Mouse (Mus musculus) cortical plate, adult 2 months (tissue): ENCODE measurements around the gene Cxcl15. TPM values are rescaled to one million over a fixed set of nuclear protein-coding genes. Genes with fewer than 3 reads are reported as not detected.

Experiments
- H3K27ac ChIP-seq: fragments of 200-500 bp; 2 replicates; pipeline ENCODE4 v1.5.1; 2012; ENCODE audit warnings: low read length, control low read depth, inconsistent platforms; ENCODE audit not compliant: insufficient read depth
- H3K4me1 ChIP-seq: fragments of 200-500 bp; 2 replicates; pipeline ENCODE4 v1.6.1; 2011; ENCODE audit warnings: low read length; ENCODE audit not compliant: control insufficient read depth, insufficient read depth
- H3K4me3 ChIP-seq: fragments of 200-500 bp; 2 replicates; pipeline ENCODE4 v1.5.1; 2011; ENCODE audit warnings: mild to moderate bottlenecking, low read length, control low read depth; ENCODE audit not compliant: insufficient read depth
- CTCF ChIP-seq: fragments of 200-500 bp; IDR thresholded peaks from 2 replicates; pipeline ENCODE4 v1.5.1; 2011; ENCODE audit warnings: mild to moderate bottlenecking, control low read depth, low read length; ENCODE audit not compliant: insufficient read depth; ENCODE audit errors: extremely low read depth
- POLR2A ChIP-seq: fragments of 200-500 bp; IDR thresholded peaks from 2 replicates; pipeline ENCODE4 v1.6.1; 2011; ENCODE audit warnings: mild to moderate bottlenecking, low read length, control low read depth; ENCODE audit not compliant: insufficient read depth; ENCODE audit errors: extremely low read depth
- polyA plus RNA-seq: library from polyadenylated mRNA; depleted of rRNA; stranded (reverse); fragments of >200 nt; gene quantifications from 2 replicates; pipeline ENCODE4 v1.2.3, GENCODE M21; 2012

Cxcl15 gene
- polyA plus RNA-seq, 1 experiment: not detected

DNA sequence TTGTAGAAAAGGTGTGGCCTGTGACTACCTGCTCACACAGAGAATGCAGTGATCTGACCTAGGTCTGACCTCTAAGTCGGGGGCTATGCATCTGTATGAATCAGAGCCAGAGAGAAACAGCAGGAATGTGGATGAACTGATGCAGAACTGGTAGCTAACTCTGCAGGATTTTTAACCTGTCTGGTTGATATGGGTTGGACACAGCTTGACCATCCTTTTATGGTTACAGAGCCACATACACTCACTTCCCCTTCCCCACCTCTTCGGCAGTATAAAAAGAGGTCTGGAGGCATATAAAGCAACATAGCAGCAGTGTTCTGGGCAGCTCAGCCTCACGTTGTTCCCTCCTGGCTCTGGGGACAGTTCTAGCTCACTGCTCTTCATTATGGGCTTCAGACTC lies 26.1 kb upstream of the Cxcl15 start, which contains the start of gene Ppbp:
Gene Ppbp, plus strand, starts transcription at position 301 of the 400 bp plus-strand sequence.
- TF ChIP-seq CTCF: no peak
- TF ChIP-seq POLR2A: no peak
- H3K4me1 ChIP-seq: no peaks in the 10 kb centered on the region
- no peak within 1 kb of the TSS for H3K27ac ChIP-seq
- no peak within 1 kb of the TSS for H3K4me3 ChIP-seq

DNA sequence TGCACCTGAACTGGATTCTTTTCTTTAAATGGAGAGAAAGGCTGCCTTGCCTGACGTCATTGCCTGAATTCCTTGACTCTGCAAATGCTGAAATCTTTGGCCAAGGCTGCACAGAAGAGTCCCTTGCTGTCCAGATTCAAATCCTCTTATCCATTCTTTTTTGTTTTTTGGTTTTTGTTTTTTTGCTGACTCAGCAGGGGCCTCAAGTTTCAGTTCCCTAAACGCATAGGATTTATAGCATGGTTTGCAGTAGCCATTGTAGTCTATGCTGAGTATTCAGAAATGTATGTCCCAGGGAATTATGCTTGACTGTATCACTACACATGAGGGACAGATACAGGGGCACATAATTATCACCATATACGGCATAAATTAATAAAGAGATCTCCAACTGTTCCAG lies 23.0 kb upstream of the Cxcl15 start:
- no peak overlapping the region for H3K27ac ChIP-seq

DNA sequence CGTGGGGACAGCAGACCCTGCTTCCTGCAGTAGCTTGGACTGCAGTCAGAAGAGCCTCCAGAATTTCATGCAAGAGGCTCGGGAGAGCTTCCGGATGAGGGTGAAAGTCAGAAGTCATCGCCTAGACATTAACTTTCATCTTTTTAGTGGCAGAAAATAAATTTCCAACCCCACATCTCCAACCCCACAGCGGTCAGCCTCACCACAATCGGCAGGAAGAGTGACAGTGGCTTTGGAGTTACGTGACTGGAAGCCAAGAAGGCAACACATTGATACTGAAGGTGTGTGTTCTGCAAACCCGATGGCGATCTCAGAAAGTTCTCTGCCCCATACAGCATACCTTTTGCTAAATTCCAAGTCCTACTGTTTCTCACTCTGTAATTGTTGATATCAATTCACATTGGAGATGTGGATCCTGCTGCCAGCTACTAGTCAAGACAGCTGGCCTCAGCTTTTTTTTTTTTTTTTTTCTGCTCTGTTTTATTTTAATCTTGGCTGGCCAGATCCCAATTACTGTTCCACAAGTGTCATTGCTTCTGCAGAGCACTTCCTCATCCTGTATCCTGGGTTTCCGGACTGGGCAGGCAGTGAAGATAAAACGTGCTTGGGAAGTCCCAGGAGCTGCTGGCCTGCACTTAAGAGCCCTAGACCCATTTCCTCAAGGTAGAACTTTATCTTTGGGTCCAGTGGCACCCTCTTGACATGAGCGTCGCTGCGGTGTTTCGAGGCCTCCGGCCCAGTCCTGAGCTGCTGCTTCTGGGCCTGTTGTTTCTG lies 22.3 kb upstream of the Cxcl15 start, which contains the start of gene Pf4:
Gene Pf4, plus strand, starts transcription at position 556 of the 774 bp plus-strand sequence.
- Histone ChIP-seq H3K27ac (no peak within 1 kb of the TSS), H3K4me1 (no peaks in the 10 kb centered on the region), H3K4me3 (no peak within 1 kb of the TSS)
- TF ChIP-seq POLR2A: no peak

More for the DNA sequence above, 23.0 kb upstream of the Cxcl15 start:
- Histone ChIP-seq H3K4me1 (no peaks in the 10 kb centered on the region), H3K4me3 (no peak overlapping the region)
- TF ChIP-seq CTCF (no peak), POLR2A (no peak)

DNA sequence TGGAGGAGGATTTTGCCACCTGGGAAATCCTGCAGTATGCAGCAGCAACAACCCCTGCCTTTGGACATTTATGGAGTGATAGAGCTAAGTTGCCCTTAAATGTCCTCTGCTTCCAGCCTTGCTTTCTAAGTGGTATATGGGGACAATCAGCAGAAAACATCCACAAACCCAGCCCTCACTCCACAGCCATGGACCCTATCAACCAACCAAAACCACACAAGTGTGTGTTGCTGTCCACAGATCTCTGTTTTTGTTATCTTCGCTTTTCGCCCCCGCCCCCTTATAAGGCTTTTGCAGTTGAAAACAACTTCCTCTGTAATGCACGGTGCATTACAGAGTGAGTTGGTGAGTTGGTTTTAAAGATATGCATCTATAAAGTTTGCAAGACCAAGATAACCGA lies 18.8 kb upstream of the Cxcl15 start:
- no peaks in the 10 kb centered on the region for H3K4me1 ChIP-seq
- H3K27ac ChIP-seq: no peak overlapping the region
- TF ChIP-seq POLR2A (no peak), CTCF (no peak)
- H3K4me3 ChIP-seq: no peak overlapping the region

DNA sequence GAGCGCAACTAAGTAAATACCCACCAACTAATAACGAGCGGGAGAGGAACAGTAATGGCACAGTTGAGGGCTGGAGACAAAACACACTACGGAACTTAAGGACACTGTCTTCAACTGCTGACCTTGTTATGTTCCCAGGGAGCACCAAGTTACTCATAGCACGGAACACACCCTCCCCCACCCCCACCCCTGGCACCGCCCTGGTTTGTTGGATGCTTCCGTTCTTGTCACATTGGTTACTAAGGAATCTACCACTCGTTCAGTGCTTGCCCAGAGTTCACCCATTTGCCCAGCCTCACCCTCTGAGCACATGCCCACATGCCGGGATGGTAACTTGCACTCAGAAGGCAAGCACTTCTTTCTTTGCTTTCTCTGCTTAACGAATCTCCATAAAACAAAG lies 16.7 kb upstream of the Cxcl15 start:
- H3K4me1 ChIP-seq: no peaks in the 10 kb centered on the region
- TF ChIP-seq CTCF (no peak), POLR2A (no peak)
- no peak overlapping the region for H3K4me3 ChIP-seq
- H3K27ac ChIP-seq: no peak overlapping the region

DNA sequence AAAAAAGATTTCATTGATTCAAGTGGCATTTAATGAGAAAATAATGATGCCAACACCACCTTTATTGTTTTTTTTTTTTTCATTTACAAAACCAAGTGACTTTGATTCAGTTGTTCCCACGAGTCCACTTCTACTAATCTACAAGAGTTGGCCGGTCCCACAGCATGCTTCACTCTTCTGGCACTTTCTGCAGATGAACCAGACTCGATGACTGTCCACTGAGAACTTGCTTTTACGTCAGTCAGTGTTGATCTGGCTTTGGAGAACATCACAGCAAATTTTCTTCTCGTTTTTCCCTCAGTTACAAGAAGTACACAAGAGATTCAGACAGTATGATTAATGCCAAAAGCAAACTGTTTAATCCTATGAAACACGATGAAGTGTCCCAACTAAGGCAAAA lies 15.5 kb upstream of the Cxcl15 start:
- Histone ChIP-seq H3K4me3 (no peak overlapping the region), H3K4me1 (no peaks in the 10 kb centered on the region), H3K27ac (no peak overlapping the region)
- no peak for TF ChIP-seq POLR2A
- TF ChIP-seq CTCF: no peak

DNA sequence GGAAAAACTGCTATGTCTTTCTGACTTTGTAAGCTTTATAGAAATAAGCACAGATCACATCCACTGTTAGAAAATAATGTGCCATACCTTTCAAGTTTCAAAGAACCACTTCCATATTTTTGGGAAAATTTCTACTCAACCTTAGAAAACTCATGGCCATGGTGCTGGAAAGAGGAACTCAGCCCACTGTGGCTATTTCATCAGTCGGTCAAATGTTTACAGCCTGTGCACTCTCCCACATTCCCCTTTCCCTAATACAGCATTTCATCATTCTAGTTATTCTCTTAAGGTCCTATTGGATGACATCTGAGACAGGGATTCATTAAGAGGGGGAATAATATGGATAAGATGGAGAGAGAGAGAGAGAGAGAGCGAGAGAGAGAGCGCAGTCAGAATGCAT lies 10.6 kb upstream of the Cxcl15 start:
- no peak overlapping the region for H3K4me3 ChIP-seq
- H3K27ac ChIP-seq: no peak overlapping the region
- TF ChIP-seq CTCF (no peak), POLR2A (no peak)
- no peaks in the 10 kb centered on the region for H3K4me1 ChIP-seq

DNA sequence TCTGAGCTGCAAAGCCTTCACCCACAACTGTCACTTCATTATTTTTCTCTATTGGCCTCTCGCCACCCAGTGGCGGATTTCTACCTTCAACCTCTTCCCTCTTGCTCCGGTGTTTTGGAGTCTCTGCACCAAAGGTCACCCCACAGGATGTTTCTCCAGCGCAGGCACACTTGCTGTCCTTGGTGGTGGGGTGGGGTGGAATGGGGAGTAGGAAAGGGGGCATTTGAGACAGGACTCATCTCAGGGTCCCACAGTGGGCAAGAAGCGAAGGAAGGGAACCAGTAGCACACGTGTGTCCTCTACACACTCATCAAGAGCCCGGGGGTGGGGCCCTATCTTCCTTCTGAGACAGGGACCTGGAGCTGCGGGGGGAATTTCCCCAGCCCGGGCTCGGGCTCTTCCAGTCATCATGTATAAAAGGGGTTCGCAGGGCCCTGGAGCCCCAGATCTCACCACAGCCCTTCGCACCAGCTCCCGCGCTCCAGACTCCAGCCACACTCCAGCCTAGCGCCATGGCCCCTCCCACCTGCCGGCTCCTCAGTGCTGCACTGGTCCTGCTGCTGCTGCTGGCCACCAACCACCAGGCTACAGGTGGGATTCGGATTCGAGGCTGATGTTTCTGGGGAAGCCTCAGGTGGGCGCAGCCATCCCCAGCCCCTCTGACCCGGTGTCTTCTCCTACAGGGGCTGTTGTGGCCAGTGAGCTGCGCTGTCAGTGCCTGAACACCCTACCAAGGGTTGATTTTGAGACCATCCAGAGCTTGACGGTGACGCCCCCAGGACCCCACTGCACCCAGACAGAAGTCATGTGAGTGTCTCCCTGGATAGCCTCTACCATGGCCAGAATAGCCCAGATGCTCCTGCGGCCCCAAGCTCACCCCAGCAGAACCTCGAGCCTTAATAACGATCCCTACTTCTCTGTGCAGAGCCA lies 8.4 kb upstream of the Cxcl15 start, which contains the start of gene Cxcl3:
Gene Cxcl3, plus strand, starts transcription at position 445 of the 930 bp plus-strand sequence.
- TF ChIP-seq CTCF (no peak), POLR2A (no peak)
- Histone ChIP-seq H3K4me3 (no peak within 1 kb of the TSS), H3K4me1 (no peaks in the 10 kb centered on the region), H3K27ac (no peak within 1 kb of the TSS)

DNA sequence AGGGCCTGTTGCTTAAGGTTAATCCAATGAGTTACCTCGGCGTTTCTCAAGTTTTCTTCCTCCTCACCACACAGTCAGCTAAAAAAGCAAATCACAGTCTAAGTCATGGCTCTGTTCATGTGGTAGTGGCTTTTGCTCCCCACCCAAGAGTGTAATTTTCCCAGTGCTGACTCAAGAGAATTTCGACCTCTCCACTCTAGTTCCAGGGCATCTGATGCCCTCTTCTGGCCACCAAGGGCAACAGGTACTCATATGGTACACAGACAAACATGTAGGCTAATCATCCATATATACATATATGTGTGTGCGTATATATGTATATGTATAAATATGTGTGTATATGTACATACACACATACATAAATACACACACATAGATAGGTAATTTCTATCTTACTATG lies 6.2 kb upstream of the Cxcl15 start:
- H3K27ac ChIP-seq: no peak overlapping the region
- TF ChIP-seq CTCF (no peak), POLR2A (no peak)
- H3K4me3 ChIP-seq: no peak overlapping the region
- no peaks in the 10 kb centered on the region for H3K4me1 ChIP-seq
